Mouse (Mus musculus) kidney, adult 11 months (tissue): Measurements from ENCODE around the gene Rgs6.
A peak's percentile ranks its signal among the peaks of the same experiment; 100 is the strongest.

Experiments used
- DNase-seq: peaks from one replicate; pipeline ENCODE4 v3.0.0; 2022

The Rgs6 gene

GRCm38 (mm10) chr12:82768726-82769125 is 180.6 kb downstream of the Rgs6 start:
- no peak for DNase-seq

GRCm38 (mm10) chr12:82772215-82772614 is 184.1 kb downstream of the Rgs6 start:
- no peak for DNase-seq

- no peak for DNase-seq
Observed at GRCm38 (mm10) chr12:82774576-82774975, 186.5 kb downstream of the Rgs6 start.

GRCm38 (mm10) chr12:82776686-82777085 is 188.6 kb downstream of the Rgs6 start:
- DNase-seq: no peak

- DNase-seq: no peak
Observed at GRCm38 (mm10) chr12:82780936-82781335, 192.8 kb downstream of the Rgs6 start.

GRCm38 (mm10) chr12:82781414-82781813 is 193.3 kb downstream of the Rgs6 start:
- DNase-seq: peak; percentile 19

DNA sequence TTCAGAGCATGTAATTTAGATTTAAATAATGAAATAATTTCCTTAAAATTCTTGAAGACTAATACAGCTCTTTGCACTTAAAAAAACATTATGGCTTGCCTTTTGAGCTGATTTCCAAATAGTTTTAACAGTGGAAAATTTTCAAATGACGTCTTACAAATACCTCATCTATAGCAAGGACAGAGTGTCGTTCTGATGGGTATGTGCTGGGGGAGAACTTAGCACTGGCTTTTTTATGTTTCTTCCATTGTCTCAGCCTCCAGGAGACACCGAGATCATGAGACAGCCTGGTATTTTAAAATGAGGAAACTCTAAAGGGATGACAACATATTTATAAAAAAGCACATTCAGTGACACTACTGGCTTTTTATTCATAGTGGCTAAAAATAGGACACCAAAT is 204.0 kb downstream of the Rgs6 start:
- no peak for DNase-seq

GRCm38 (mm10) chr12:82799892-82800291 is 211.8 kb downstream of the Rgs6 start:
- DNase-seq: no peak

DNA sequence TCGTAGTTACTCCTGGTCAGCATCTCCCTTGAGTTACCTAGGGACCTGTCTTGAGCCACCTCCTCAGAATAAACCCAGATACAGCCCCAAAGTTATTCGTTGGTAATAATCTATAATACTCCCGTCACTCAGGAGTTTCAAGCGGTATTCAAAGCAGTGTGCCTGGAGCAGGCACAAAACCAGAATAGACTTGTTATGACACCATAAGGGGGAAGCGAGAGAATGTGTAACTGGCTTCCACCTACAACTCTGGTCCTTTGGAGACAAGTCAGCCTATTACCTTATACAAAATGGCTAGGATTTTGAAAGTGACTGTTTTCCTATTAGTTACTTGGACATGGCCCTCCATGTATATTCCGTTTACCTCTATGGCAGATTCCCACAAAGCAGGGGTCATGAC is 213.6 kb downstream of the Rgs6 start:
- no peak for DNase-seq

DNA sequence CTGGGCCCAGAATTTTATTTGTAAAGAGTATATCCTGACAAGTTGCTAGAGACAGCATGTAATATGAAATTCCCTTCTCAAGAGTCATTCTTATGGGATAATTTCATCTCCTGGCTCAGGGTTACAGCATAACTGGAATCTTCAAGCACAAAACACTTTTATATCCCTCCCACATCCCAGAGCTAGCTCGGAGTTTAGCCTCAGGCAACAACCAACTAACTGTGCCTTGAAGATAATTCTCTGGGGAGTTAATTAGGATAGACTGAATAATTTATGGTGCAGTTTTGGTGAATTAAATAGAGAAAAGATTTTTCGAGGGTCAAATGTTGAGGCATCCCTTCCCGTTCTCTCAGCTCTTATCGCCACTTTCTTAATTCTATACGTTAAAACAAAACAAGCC is 214.6 kb downstream of the Rgs6 start:
- no peak for DNase-seq

GRCm38 (mm10) chr12:82805167-82805566 is 217.1 kb downstream of the Rgs6 start:
- DNase-seq: no peak

DNA sequence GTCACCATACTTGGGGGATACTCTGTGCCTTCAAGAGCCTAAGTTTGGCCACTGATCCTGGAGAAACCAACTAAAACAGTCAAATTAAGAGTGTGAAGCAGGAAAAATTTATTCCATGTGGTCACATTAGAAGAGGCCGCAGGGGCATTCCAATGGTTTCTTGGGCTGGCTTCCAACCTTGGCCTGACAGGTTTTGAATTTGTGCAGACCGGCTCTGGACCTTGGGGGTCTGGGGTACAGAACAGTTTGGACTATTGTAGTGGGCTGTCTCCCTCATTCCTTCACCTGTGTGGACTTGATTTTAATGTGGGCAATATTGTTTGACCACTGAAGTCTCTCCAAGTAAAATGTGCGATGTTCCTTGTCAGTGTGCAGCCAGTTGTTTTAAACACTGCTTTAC is 222.5 kb downstream of the Rgs6 start:
- peak; percentile 34 for DNase-seq

DNA sequence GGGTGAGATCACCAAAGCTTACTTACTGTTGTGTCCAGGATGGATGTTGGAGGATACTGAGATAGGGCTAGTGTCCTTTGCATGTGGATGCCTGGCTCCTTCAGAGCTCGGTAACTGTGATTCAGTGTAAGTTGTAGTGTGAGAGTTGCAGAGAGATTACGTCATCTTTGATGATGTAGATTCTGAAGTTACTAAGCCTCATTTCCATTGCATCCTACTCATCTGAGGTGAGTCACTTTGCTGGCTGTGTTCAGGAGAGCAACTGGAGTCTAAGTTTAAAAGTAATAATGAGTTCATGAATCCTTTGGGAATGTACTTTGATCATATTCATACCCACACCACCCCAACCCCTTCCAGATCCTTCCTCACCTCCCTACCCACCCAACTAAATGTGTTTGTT is 227.9 kb downstream of the Rgs6 start:
- DNase-seq: no peak

DNA sequence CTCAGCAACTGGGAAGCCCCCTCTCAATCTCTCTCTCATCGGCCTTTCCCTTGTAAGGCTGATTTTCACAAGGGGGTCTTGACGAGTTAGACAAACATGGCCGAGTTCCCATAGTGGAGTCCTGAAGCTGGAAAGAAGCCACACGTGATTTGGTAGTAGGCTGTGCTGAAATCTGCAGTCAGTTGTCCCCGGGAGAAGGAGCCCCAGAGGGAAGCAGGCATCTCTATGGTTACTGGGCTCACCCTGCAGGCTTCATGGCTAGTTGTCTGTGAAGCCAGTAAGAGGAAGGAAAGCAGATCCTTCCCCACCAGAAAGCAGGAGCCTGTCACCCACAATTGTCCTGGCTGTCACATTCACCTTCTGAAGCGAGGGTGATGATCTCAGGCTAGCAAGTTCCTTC is 231.2 kb downstream of the Rgs6 start:
- no peak for DNase-seq

GRCm38 (mm10) chr12:82819991-82820390 is 231.9 kb downstream of the Rgs6 start:
- DNase-seq: no peak

DNA sequence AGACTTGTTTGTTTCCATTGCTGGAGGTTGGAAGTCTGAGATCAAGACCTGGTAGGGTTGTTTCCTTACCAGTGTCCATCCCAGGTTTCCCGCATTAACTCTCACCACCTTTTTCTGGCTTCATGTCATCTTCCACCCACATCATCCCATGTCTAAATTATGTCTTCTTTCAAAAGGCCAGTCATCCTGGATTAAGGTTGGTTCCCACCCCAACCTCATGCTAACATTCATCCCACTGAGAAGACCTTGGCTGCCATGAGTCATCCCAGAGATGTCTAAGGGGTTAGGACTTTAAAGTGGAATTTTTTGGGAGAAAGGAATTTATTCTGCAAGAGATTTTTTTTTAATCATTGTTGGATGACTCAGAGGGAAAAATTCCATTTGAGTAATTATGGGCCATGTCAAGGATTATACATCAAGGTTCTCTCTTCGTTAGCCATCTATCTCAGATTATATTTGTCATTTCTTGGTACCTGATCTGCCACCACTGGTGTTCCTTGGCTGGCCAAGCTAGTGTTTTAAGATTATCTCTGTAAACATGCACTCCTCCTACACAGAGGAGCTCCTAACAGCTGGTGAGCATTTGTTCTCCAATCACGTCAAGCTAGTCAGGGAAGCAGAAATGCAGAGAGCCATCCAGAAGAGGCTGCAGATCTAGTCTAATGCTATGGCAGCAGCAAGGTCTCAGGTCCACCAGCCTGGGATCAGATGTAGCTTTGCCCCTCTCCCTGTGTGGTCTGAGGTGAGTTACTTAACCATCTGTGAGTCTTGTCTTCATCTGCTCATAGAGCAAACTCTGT is 234.9 kb downstream of the Rgs6 start:
- no peak for DNase-seq

DNA sequence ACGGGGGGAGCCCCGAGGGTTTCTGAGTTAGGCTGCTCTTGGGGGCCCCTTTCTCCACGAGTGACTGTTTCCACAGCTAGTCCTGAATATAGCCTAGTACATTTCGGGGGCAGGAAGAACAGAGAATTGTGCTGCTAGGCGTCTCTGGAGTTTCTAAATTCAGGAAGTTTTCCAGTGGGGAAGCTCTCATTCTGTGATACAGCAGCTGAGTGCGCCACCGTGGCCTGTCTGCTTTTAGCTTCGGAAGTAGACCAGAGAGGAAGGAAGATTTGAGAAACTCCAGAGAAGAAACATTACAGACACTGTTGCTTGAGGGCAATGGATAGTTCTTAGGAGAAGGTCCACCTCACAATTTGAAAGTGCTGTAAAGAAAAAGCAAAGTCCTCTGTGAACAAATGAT is 242.2 kb downstream of the Rgs6 start:
- no peak for DNase-seq

- no peak for DNase-seq
Observed at GRCm38 (mm10) chr12:82838544-82838943, 250.5 kb downstream of the Rgs6 start.

GRCm38 (mm10) chr12:82841566-82841965 is 253.5 kb downstream of the Rgs6 start:
- no peak for DNase-seq

DNA sequence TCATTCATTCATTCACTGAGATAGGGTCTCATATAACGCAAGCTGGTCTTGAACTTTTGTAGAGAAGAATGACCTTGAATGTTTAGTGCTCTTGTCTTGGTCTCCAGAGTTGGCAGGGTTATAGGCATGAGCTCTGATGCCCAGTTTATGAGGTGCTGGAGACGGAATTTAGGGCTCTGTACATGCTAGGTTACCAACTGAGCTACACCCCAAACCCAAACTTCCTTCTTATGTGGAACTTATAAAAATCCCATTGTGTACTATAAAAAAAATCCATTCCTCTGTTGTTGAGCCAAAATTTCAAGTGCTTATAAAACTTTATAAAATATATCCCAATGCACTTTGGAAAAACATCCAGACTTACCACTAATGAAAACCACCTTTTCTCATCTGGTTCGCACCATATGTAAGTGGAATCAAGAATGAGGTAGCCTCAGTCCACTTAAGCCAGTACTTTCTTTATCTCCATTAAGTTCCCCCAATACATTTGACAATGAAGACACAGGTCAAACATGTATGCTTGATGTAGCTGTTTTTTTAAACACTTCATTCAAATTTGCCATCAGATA is 260.3 kb downstream of the Rgs6 start:
- no peak for DNase-seq

DNA sequence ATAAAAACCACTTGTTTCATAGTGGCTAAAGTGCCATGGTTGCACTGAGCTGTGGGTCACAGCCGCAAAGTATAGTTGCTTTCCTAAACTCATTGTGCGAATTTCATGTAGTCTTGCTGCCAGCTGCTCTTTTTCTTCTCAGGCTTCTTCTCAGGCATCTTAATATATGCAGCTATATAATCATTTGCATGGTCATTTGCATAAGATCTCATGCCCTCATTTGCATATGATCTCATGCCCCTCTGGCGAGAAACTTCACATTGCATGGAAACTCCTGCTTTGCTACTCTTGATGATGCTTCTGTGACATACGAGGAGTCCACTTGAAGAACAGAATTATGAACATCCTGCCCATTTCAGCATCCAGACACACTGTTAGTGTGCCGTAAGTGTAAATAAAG is 266.8 kb downstream of the Rgs6 start:
- no peak for DNase-seq

- DNase-seq: peak; percentile 4
Observed at GRCm38 (mm10) chr12:82855333-82856107, 267.4 kb downstream of the Rgs6 start.

DNA sequence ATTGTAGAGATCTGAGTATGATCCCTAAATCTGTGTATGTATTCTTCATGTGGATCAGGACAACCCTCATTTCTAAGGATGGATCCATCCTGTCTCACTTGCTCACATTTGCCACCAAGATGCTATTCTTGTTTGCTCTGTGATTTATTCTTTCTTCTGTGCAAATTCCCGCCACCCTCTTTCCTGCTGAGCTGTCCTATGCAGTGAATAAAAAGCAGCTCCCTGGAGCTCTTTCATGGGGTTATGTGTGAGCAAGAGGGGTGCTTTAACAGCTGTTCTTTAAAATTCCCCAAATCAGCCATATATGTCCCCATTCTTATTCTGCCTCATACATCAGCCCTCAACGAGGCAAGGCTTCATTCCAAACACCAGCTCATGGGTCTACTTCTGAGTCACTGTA is 277.6 kb downstream of the Rgs6 start:
- no peak for DNase-seq

DNA sequence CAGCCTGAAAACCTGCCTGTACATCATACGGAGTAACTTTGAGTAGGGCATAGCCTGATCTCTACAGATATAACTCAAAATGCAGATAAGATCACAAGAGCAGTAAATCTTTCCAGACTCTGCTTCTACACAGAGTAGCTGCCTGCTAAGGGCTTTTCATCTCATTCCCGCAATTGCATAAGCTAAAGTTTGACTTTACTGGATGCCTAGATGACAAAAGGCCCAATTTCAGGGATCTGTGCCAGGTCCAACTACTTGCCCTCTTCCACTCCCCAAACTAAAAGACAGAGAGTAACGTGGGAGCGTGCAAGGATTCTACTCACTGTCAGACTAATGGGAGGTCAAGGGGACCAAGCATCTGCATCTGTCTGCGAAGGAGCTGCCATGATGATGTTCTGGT is 292.6 kb downstream of the Rgs6 start:
- no peak for DNase-seq
